Mouse (Mus musculus) limb, embryonic 10.5 days (tissue): ENCODE measurements around the gene Ppp2r3a. TPM values are rescaled to one million over a fixed set of nuclear protein-coding genes. Genes with fewer than 3 reads are reported as not detected.

Experiments
- DNase-seq: peaks from one replicate; pipeline ENCODE4 v3.0.0-alpha.2; 2017; ENCODE audit warnings: low spot score
- H3K27ac ChIP-seq: fragments of 300-500 bp; sonication (generic); 2 replicates; pipeline ENCODE4 v1.5.1; 2016; ENCODE audit warnings: mild to moderate bottlenecking
- H3K27me3 ChIP-seq: fragments of 300-500 bp; sonication (generic); 2 replicates; pipeline ENCODE4 v1.6.1; 2016; ENCODE audit warnings: low read depth, mild to moderate bottlenecking; ENCODE audit not compliant: poor library complexity, severe bottlenecking
- H3K36me3 ChIP-seq: fragments of 300-500 bp; sonication (generic); 2 replicates; pipeline ENCODE4 v1.6.1; 2016; ENCODE audit warnings: mild to moderate bottlenecking, moderate library complexity
- H3K4me1 ChIP-seq: fragments of 300-500 bp; sonication (generic); 2 replicates; pipeline ENCODE4 v1.6.1; 2016
- H3K4me3 ChIP-seq: fragments of 300-500 bp; sonication (generic); 2 replicates; pipeline ENCODE4 v1.5.1; 2016; ENCODE audit warnings: mild to moderate bottlenecking, moderate library complexity
- H3K9me3 ChIP-seq: fragments of 300-500 bp; sonication (generic); replicated peaks from 2 replicates; pipeline ENCODE4 v1.6.1; 2016; ENCODE audit warnings: mild to moderate bottlenecking
- WGBS: fragments of 180-500 bp; shearing (Covaris S2); methylation state at CpG from one replicate; pipeline ENCODE4 v1.1.7; 2016; 5-methylcytosine and 5-hydroxymethylcytosine counted together
- polyA plus RNA-seq: library from polyadenylated mRNA; unstranded; fragments of >200 nt; fragmentation: Nextera tagmentation; extraction: Ambion mirVana; gene quantifications from 2 replicates; pipeline ENCODE4 v1.2.1, GENCODE M21; 2016

Gene Ppp2r3a
- polyA plus RNA-seq, 1 experiment from 2014 or later: 10.3 TPM

- H3K27me3 ChIP-seq: no peaks in the 10 kb centered on the region
- H3K4me1 ChIP-seq: no peaks in the 10 kb centered on the region
- no peak overlapping the region for H3K27ac ChIP-seq
- H3K36me3 ChIP-seq: peaks cover 50% of the 10 kb centered on the region
- 95% methylated on average over 11 of the region's 11 CpGs for WGBS
- DNase-seq: no peak
- H3K9me3 ChIP-seq: no peaks in the 10 kb centered on the region
- H3K4me3 ChIP-seq: no peak overlapping the region
These were observed 146.7 kb downstream of the Ppp2r3a start for GRCm38 (mm10) chr9:101104931-101105330.

- Histone ChIP-seq H3K27ac (no peak overlapping the region), H3K4me1 (no peaks in the 10 kb centered on the region), H3K9me3 (no peaks in the 10 kb centered on the region), H3K4me3 (no peak overlapping the region), H3K36me3 (peaks cover 52% of the 10 kb centered on the region), H3K27me3 (no peaks in the 10 kb centered on the region)
- DNase-seq: no peak
- 96% methylated on average over 3 of the region's 3 CpGs for WGBS
These were observed 149.3 kb downstream of the Ppp2r3a start for GRCm38 (mm10) chr9:101102288-101102687.

- Histone ChIP-seq H3K27ac (no peak overlapping the region), H3K9me3 (no peaks in the 10 kb centered on the region), H3K36me3 (peaks cover 56% of the 10 kb centered on the region), H3K4me1 (no peaks in the 10 kb centered on the region), H3K27me3 (no peaks in the 10 kb centered on the region), H3K4me3 (no peak overlapping the region)
- 97% methylated on average over 8 of the region's 8 CpGs for WGBS
- no peak for DNase-seq
These were observed 150.0 kb downstream of the Ppp2r3a start for GRCm38 (mm10) chr9:101101547-101101946.

- Histone ChIP-seq H3K4me3 (no peak overlapping the region), H3K4me1 (no peaks in the 10 kb centered on the region), H3K27me3 (no peaks in the 10 kb centered on the region), H3K27ac (no peak overlapping the region), H3K9me3 (no peaks in the 10 kb centered on the region), H3K36me3 (peaks cover 57% of the 10 kb centered on the region)
- no peak for DNase-seq
- WGBS: 94% methylated on average over 3 of the region's 3 CpGs
These were observed 151.4 kb downstream of the Ppp2r3a start for GRCm38 (mm10) chr9:101100163-101100562.

- H3K4me1 ChIP-seq: no peaks in the 10 kb centered on the region
- H3K27me3 ChIP-seq: no peaks in the 10 kb centered on the region
- DNase-seq: no peak
- no peak overlapping the region for H3K4me3 ChIP-seq
- WGBS: 90% methylated on average over 6 of the region's 6 CpGs
- H3K36me3 ChIP-seq: peaks cover 49% of the 10 kb centered on the region
- no peak overlapping the region for H3K27ac ChIP-seq
- no peaks in the 10 kb centered on the region for H3K9me3 ChIP-seq
These were observed 152.2 kb downstream of the Ppp2r3a start for GRCm38 (mm10) chr9:101099445-101099844.

GRCm38 (mm10) chr9:101097542-101097941 lies 154.1 kb downstream of the Ppp2r3a start:
- H3K9me3 ChIP-seq: no peaks in the 10 kb centered on the region
- WGBS: 78% methylated on average over 1 of the region's 1 CpGs
- H3K36me3 ChIP-seq: peaks cover 43% of the 10 kb centered on the region

GRCm38 (mm10) chr9:101096461-101096860 lies 155.1 kb downstream of the Ppp2r3a start:
- H3K27ac ChIP-seq: no peak overlapping the region
- DNase-seq: no peak
- H3K4me1 ChIP-seq: no peaks in the 10 kb centered on the region
- H3K4me3 ChIP-seq: no peak overlapping the region
- H3K9me3 ChIP-seq: no peaks in the 10 kb centered on the region
- peaks cover 40% of the 10 kb centered on the region for H3K36me3 ChIP-seq
- 98% methylated on average over 3 of the region's 3 CpGs for whole genome bisulfite sequencing
- no peaks in the 10 kb centered on the region for H3K27me3 ChIP-seq

More at GRCm38 (mm10) chr9:101097542-101097941, 154.1 kb downstream of the Ppp2r3a start:
- DNase-seq: no peak
- Histone ChIP-seq H3K4me1 (no peaks in the 10 kb centered on the region), H3K4me3 (no peak overlapping the region), H3K27ac (no peak overlapping the region), H3K27me3 (no peaks in the 10 kb centered on the region)

GRCm38 (mm10) chr9:101095425-101095824 lies 156.2 kb downstream of the Ppp2r3a start:
- WGBS: 93% methylated on average over 4 of the region's 4 CpGs
- H3K4me3 ChIP-seq: no peak overlapping the region
- no peak overlapping the region for H3K27ac ChIP-seq
- no peaks in the 10 kb centered on the region for H3K4me1 ChIP-seq
- H3K9me3 ChIP-seq: no peaks in the 10 kb centered on the region
- DNase-seq: no peak
- H3K27me3 ChIP-seq: no peaks in the 10 kb centered on the region
- H3K36me3 ChIP-seq: peaks cover 30% of the 10 kb centered on the region

- no peak for DNase-seq
- Histone ChIP-seq H3K4me3 (no peak overlapping the region), H3K27ac (no peak overlapping the region), H3K9me3 (no peaks in the 10 kb centered on the region), H3K4me1 (peaks cover 14% of the 10 kb centered on the region), H3K27me3 (no peaks in the 10 kb centered on the region), H3K36me3 (peaks cover 29% of the 10 kb centered on the region)
- 96% methylated on average over 3 of the region's 3 CpGs for WGBS
These were observed 167.9 kb downstream of the Ppp2r3a start for GRCm38 (mm10) chr9:101083728-101084127.

- Histone ChIP-seq H3K4me3 (no peak overlapping the region), H3K36me3 (peaks cover 32% of the 10 kb centered on the region), H3K27me3 (no peaks in the 10 kb centered on the region), H3K4me1 (peaks cover 34% of the 10 kb centered on the region), H3K9me3 (no peaks in the 10 kb centered on the region), H3K27ac (no peak overlapping the region)
- WGBS: 79% methylated on average over 3 of the region's 3 CpGs
- no peak for DNase-seq
These were observed 171.4 kb downstream of the Ppp2r3a start for GRCm38 (mm10) chr9:101080046-101080685.

- DNase-seq: no peak
- Histone ChIP-seq H3K27me3 (no peaks in the 10 kb centered on the region), H3K27ac (no peak overlapping the region), H3K36me3 (peaks cover 20% of the 10 kb centered on the region), H3K9me3 (no peaks in the 10 kb centered on the region), H3K4me3 (peak overlapping the region; percentile 29), H3K4me1 (peaks cover 34% of the 10 kb centered on the region)
- WGBS: 85% methylated on average over 4 of the region's 4 CpGs
These were observed 173.0 kb downstream of the Ppp2r3a start for GRCm38 (mm10) chr9:101078579-101078978.

GRCm38 (mm10) chr9:101077486-101077885 lies 174.1 kb downstream of the Ppp2r3a start:
- no peak for DNase-seq
- H3K27ac ChIP-seq: no peak overlapping the region
- 0 out of 2 replicates have a peak, but pooled peaks cover 11% of the 10 kb centered on the region for H3K36me3 ChIP-seq
- no peaks in the 10 kb centered on the region for H3K9me3 ChIP-seq
- peaks cover 40% of the 10 kb centered on the region for H3K4me1 ChIP-seq
- H3K27me3 ChIP-seq: no peaks in the 10 kb centered on the region
- peak overlapping the region; percentile 99 for H3K4me3 ChIP-seq

- no peaks in the 10 kb centered on the region for H3K27me3 ChIP-seq
- peaks cover 41% of the 10 kb centered on the region for H3K4me1 ChIP-seq
- peak overlapping the region; percentile 99 for H3K4me3 ChIP-seq
- WGBS: 3% methylated on average over 18 of the region's 18 CpGs
- peak; percentile 30 for DNase-seq
- H3K9me3 ChIP-seq: no peaks in the 10 kb centered on the region
- 0 out of 2 replicates have a peak overlapping the region, but pooled peaks have one; percentile 19 for H3K27ac ChIP-seq
- H3K36me3 ChIP-seq: 0 out of 2 replicates have a peak, but pooled peaks cover 8% of the 10 kb centered on the region
These were observed 175.3 kb downstream of the Ppp2r3a start for GRCm38 (mm10) chr9:101076095-101076875.
